Mouse (Mus musculus) thymus, adult 2 months (tissue): ENCODE data around the gene Miip. TPM values are rescaled to one million over a fixed set of nuclear protein-coding genes. Genes with fewer than 3 reads are reported as not detected.
"Not testable (repeated sequence)": the region's sequence is repeated elsewhere in the genome, so short reads cannot be mapped to it uniquely, and the experiment has no call there.

Source experiments
- DNase-seq: peaks from one replicate; pipeline ENCODE4 v3.0.0; 2021
- H3K27ac ChIP-seq: fragments of 200-500 bp; 2 replicates; pipeline ENCODE4 v1.5.1; 2012; ENCODE audit warnings: low read length, control low read depth; ENCODE audit not compliant: control insufficient read depth, insufficient read depth
- H3K27me3 ChIP-seq: fragments of 200-500 bp; 2 replicates; pipeline ENCODE4 v1.6.1; 2012; ENCODE audit warnings: mild to moderate bottlenecking, low read length, moderate library complexity, mixed read lengths; ENCODE audit not compliant: control insufficient read depth, insufficient read depth
- H3K36me3 ChIP-seq: fragments of 200-500 bp; 2 replicates; pipeline ENCODE4 v1.6.1; 2012; ENCODE audit warnings: mild to moderate bottlenecking, low read length, moderate library complexity; ENCODE audit not compliant: control insufficient read depth, insufficient read depth
- H3K4me1 ChIP-seq: fragments of 200-500 bp; replicated peaks from 2 replicates; pipeline ENCODE4 v1.6.1; 2012; ENCODE audit warnings: low read length; ENCODE audit not compliant: control insufficient read depth, insufficient read depth
- H3K4me3 ChIP-seq: fragments of 200-500 bp; 2 replicates; pipeline ENCODE4 v1.5.1; 2012; ENCODE audit warnings: mild to moderate bottlenecking, low read length, control low read depth, moderate library complexity; ENCODE audit not compliant: control insufficient read depth, insufficient read depth
- CTCF ChIP-seq: fragments of 200-500 bp; IDR thresholded peaks from 2 replicates; pipeline ENCODE4 v1.5.1; 2012; ENCODE audit warnings: mild to moderate bottlenecking, control low read depth, low read length, moderate library complexity, borderline replicate concordance; ENCODE audit not compliant: control insufficient read depth, poor library complexity, insufficient read depth; ENCODE audit errors: extremely low read depth
- POLR2A ChIP-seq: fragments of 200-500 bp; IDR thresholded peaks from 2 replicates; pipeline ENCODE4 v1.6.1; 2012; ENCODE audit warnings: mild to moderate bottlenecking, low read length, control low read depth, moderate library complexity; ENCODE audit not compliant: control insufficient read depth, poor library complexity, insufficient read depth; ENCODE audit errors: extremely low read depth
- WGBS: fragments of 180-500 bp; shearing (Covaris S2); methylation state at CpG from one replicate; pipeline ENCODE4 v1.1.7; 2018; 5-methylcytosine and 5-hydroxymethylcytosine counted together
- polyA plus RNA-seq: library from polyadenylated mRNA; depleted of rRNA; stranded (reverse); fragments of >200 nt; gene quantifications from 2 replicates; pipeline ENCODE4 v1.2.3, GENCODE M21; 2012

The Miip gene
- polyA plus RNA-seq, 1 experiment, result 170 TPM

GRCm38 (mm10) chr4:147865651-147866050 lies 3.0 kb downstream of the Miip start:
- H3K36me3 ChIP-seq, result peaks cover 29% of the 10 kb centered on the region
- no peak overlapping the region for H3K27ac ChIP-seq
- DNase-seq, result no peak
- TF ChIP-seq CTCF, result no peak
- TF ChIP-seq POLR2A, result no peak
- WGBS, result 97% methylated on average over 6 of the region's 6 CpGs
- H3K27me3 ChIP-seq, result no peaks in the 10 kb centered on the region
- no peak overlapping the region for H3K4me3 ChIP-seq
- peaks cover 10% of the 10 kb centered on the region for H3K4me1 ChIP-seq

GRCm38 (mm10) chr4:147862051-147862450 lies 6.6 kb downstream of the Miip start:
- 98% methylated on average over 3 of the region's 3 CpGs for WGBS
- H3K27me3 ChIP-seq, result no peaks in the 10 kb centered on the region
- peaks cover 29% of the 10 kb centered on the region for H3K36me3 ChIP-seq
- DNase-seq, result no peak
- H3K4me3 ChIP-seq, result no peak overlapping the region
- no peaks in the 10 kb centered on the region for H3K4me1 ChIP-seq
- H3K27ac ChIP-seq, result no peak overlapping the region
- no peak for TF ChIP-seq POLR2A
- TF ChIP-seq CTCF, result no peak

GRCm38 (mm10) chr4:147850776-147851175 lies 17.8 kb downstream of the Miip start:
- H3K27me3 ChIP-seq, result no peaks in the 10 kb centered on the region
- H3K4me3 ChIP-seq, result no peak overlapping the region
- TF ChIP-seq POLR2A (no peak), CTCF (no peak)
- peaks cover 2% of the 10 kb centered on the region; the same call in 1 of the 2 replicates for H3K4me1 ChIP-seq
- DNase-seq, result no peak
- no peak overlapping the region for H3K27ac ChIP-seq
- whole genome bisulfite sequencing, result 89% methylated on average over 2 of the region's 2 CpGs
- H3K36me3 ChIP-seq, result no peaks in the 10 kb centered on the region

GRCm38 (mm10) chr4:147848584-147848991 lies 20.0 kb downstream of the Miip start:
- DNase-seq, result no peak
- no peaks in the 10 kb centered on the region for H3K27me3 ChIP-seq
- TF ChIP-seq CTCF (no peak), POLR2A (no peak)
- 1% methylated on average over 4 of the region's 4 CpGs for WGBS
- no peaks in the 10 kb centered on the region for H3K36me3 ChIP-seq
- H3K4me3 ChIP-seq, result peak overlapping the region; percentile 91
- H3K4me1 ChIP-seq, result peaks cover 2% of the 10 kb centered on the region; the same call in 1 of the 2 replicates
- no peak overlapping the region for H3K27ac ChIP-seq

GRCm38 (mm10) chr4:147847614-147848583 lies 20.7 kb downstream of the Miip start, which contains the start of gene Zfp933:
Zfp933 (minus strand) TSS chr4:147848366.
- Histone ChIP-seq H3K4me3 (peak within 1 kb of the TSS; percentile 91), H3K27ac (no peak within 1 kb of the TSS), H3K4me1 (peaks cover 2% of the 10 kb centered on the region; the same call in 1 of the 2 replicates), H3K36me3 (no peaks in the 10 kb centered on the region), H3K27me3 (no peaks in the 10 kb centered on the region)
- 2% methylated on average over 23 of the region's 23 CpGs for WGBS
- no peak for TF ChIP-seq POLR2A
- no peak for TF ChIP-seq CTCF
- peak; percentile 61 for DNase-seq

- no peak overlapping the region for H3K4me3 ChIP-seq
- DNase-seq, result no peak
- 0 out of 2 replicates have a peak, but pooled peaks cover under 1% of the 10 kb centered on the region for H3K4me1 ChIP-seq
- H3K27me3 ChIP-seq, result no peaks in the 10 kb centered on the region
- H3K36me3 ChIP-seq, result no peaks in the 10 kb centered on the region
- TF ChIP-seq CTCF, result no peak
- TF ChIP-seq POLR2A, result no peak
- H3K27ac ChIP-seq, result no peak overlapping the region
- 97% methylated on average over 3 of the region's 3 CpGs for WGBS
Measured at GRCm38 (mm10) chr4:147842871-147843270, 25.7 kb downstream of the Miip start.

- WGBS, result 97% methylated on average over 23 of the region's 26 CpGs
- H3K4me3 ChIP-seq, H3K27me3 ChIP-seq, H3K27ac ChIP-seq, H3K36me3 ChIP-seq, H3K4me1 ChIP-seq: not testable (repeated sequence)
- peak; percentile 18 for DNase-seq
Measured at GRCm38 (mm10) chr4:147839282-147839681, 29.3 kb downstream of the Miip start.
